ENCODE assay signal across 9 mouse cellular contexts in the genomic region with DNA sequence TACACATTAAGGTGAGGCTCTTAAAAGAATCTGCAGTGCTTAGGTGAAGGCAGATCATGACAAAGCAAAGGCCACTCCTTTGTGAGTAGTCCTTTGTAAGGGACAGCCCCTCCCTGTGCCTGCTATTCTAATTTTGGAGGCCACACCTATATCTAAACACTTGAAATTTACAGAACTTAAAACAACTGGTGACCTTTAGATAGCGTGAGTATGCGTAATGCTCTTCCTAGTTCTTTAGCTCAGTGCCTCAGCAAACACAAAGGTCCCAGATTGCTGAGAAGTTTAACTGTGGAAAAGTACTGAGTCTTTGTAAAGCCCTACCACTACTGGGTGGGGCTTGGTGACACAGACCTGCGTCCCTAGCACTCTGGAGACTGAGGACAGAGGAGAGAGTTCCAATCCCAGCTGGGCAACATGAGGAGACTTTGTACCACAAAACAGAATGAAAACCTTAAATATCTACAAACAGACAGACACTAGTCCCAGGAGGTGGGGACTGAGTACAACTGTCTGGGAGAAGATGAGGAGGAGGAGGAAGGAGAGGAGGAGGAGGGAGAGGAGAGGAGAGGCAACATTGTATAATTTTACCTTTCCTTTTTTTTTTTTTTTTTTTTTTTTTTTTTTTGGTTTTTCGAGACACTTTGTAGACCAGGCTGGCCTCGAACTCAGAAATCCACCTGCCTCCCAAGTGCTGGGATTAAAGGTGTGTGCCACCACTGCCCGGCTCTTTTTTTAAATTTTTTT. TPM values are rescaled to one million over a fixed set of nuclear protein-coding genes. Genes with fewer than 3 reads are reported as not detected.
DNase-seq lines count a peak whose midpoint lies in the region; ATAC-seq lines count a peak whose summit lies in the region.
"Had no signal": no experiment of that assay in that cellular context is flagged by ENCODE, and none has a peak within 500 bp of the region (broad histone marks: within the 10 kb centered on the region; RNA-seq: fewer than 3 reads in every experiment).

No protein-coding gene starts in this region.

- peak; percentile 94 for ATAC-seq in CD4-positive, CD25-positive, alpha-beta regulatory T cell, adult 4 months
- peak; percentile 85 for ATAC-seq in monocyte, adult 5-6 weeks (replicated peaks; ENCODE audit: insufficient number of reproducible peaks, low FRiP score, low TSS enrichment, poor library complexity, severe bottlenecking)
- ATAC-seq: forebrain, embryonic 15.5 days had no signal

- peak; percentile 28 to 44 for DNase-seq in adrenal gland, postnatal 36 days
- DNase-seq in adrenal gland, adult 18-20 months (ENCODE audit: low spot score in 2 of 2): no peak
- peak; percentile 65 for DNase-seq in induced T-regulatory cell, adult 2 months (ENCODE audit: low read depth)
- no peak for DNase-seq in kidney, adult 9 months
- no peak for DNase-seq in neural tube, embryonic 10.5 days (ENCODE audit: extremely low spot score, low spot score)
- no peak for DNase-seq in right cerebral cortex, adult 2 months (ENCODE audit: low spot score in 2 of 2)

RNA-seq across cellular contexts. Expression of gene Plekhg6, which starts 53.3 kb away (rescaled TPM):
- total RNA-seq in adrenal gland, postnatal 36 days (2021): under 1 TPM in 1 of 2 experiments, not detected in 1; 0.36 TPM
- total RNA-seq in adrenal gland, adult 18-20 months (2021): under 1 TPM in 1 of 2 experiments, not detected in 1; 0.13 TPM
- under 1 TPM in 1 of 2 experiments, not detected in 1; 0.12 TPM for polyA plus RNA-seq in CD4-positive, CD25-positive, alpha-beta regulatory T cell, adult 4 months (2017; shearing (Covaris generic))
- total RNA-seq in monocyte, adult 5-6 weeks (2017): not detected in 3 replicates

Comparison
In these comparisons a context has a peak if more than half of its experiments do, and no peak if none do; other contexts are left out.
1. DNase-seq: peak in adrenal gland, postnatal 36 days (2 of 2) and induced T-regulatory cell, adult 2 months (single experiment); none in adrenal gland, adult 18-20 months (0 of 2), kidney, adult 9 months (single experiment), neural tube, embryonic 10.5 days (single experiment) and right cerebral cortex, adult 2 months (0 of 2).